Mouse (Mus musculus): Measurements from ENCODE around the gene Plch2.

Gene Plch2

DNA sequence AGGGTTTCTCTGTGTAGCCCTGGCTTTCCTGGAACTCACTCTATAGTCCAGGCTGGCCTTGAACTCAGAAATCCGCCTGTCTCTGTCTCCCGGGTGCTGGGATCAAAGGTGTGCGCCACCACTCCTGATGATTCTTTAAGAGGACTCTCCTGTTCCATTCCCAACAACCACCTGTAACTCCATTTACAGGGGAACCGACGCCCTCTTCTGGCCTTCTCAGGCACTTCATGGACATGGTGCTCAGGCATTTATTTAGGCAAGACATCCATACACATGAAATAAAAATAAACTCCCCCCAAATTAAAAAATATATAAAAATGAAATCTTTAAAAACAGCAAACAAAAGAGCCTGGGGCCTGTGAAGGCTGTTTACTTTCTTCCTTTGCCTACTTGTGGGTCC is 89.4 kb downstream of the Plch2 start:
- no peaks in the 10 kb centered on the region for H3K27me3 ChIP-seq (ENCODE audit: control insufficient read depth, insufficient read depth, low read length, poor library complexity, severe bottlenecking)
- peaks cover 11% of the 10 kb centered on the region for H3K36me3 ChIP-seq (ENCODE audit: control insufficient read depth, insufficient read depth, low read length, poor library complexity, severe bottlenecking)
- DNase-seq (ENCODE audit: low read depth, low spot score), result peak; percentile 68

DNA sequence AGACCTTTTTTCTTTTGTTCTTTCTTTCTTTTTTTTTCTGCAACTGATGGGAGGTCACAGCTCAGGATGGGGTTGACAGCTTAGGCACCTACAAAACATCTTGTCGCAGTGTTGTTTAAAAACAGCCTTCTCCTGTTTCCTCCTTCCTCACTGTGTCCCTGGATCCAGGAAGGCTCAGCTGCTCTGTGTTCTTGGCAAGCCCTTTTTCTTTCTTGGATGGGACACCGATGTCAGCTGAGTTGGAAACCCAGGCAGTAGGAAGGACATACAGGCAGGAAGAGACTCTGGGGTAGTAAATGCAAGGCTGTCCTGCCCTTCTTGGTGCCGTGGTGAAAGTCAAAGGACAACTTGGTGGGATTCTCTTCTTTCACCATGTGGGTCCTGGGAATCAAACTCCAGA is 90.7 kb downstream of the Plch2 start:
- DNase-seq (ENCODE audit: low read depth, low spot score), result no peak
- Histone ChIP-seq H3K27me3 (ENCODE audit: control insufficient read depth, insufficient read depth, low read length, poor library complexity, severe bottlenecking) (no peaks in the 10 kb centered on the region), H3K36me3 (ENCODE audit: control insufficient read depth, insufficient read depth, low read length, poor library complexity, severe bottlenecking) (peaks cover 7% of the 10 kb centered on the region)

DNA sequence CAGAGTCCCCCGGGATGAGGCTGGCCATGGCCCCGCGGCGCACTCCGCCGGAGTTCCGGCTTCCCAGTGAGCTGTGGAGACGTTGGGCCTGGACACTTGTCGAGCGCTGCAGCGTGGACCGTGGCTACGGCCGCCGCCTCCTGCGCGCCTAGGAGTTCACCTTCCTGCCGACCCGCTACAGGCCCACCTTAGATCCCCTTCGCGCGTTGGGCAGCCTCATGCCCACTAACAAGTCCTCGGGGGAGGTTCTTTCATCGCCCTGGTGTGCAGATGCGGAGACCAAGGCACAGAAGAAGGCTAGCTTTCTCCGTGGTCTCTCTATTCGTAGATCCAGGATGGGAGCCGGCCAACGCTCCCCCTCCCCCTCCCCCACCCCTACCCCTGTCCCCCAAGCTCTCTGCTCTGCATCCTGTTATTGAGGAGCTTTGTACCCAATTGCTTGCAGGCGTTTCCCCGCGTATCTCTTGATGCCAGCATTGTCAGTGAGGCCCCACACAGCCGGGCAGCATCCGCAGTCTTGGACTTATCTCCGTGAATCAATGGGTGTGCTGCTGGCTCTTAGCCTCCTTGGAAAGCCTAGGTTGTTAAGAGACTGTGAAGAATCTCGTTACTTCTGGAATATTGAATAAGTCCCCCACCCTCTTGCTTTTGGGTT is 91.9 kb downstream of the Plch2 start:
- H3K36me3 ChIP-seq (ENCODE audit: control insufficient read depth, insufficient read depth, low read length, poor library complexity, severe bottlenecking), result peaks cover 2% of the 10 kb centered on the region; the same call in 1 of the 2 replicates
- no peaks in the 10 kb centered on the region for H3K27me3 ChIP-seq (ENCODE audit: control insufficient read depth, insufficient read depth, low read length, poor library complexity, severe bottlenecking)
- DNase-seq (ENCODE audit: low read depth, low spot score), result no peak

DNA sequence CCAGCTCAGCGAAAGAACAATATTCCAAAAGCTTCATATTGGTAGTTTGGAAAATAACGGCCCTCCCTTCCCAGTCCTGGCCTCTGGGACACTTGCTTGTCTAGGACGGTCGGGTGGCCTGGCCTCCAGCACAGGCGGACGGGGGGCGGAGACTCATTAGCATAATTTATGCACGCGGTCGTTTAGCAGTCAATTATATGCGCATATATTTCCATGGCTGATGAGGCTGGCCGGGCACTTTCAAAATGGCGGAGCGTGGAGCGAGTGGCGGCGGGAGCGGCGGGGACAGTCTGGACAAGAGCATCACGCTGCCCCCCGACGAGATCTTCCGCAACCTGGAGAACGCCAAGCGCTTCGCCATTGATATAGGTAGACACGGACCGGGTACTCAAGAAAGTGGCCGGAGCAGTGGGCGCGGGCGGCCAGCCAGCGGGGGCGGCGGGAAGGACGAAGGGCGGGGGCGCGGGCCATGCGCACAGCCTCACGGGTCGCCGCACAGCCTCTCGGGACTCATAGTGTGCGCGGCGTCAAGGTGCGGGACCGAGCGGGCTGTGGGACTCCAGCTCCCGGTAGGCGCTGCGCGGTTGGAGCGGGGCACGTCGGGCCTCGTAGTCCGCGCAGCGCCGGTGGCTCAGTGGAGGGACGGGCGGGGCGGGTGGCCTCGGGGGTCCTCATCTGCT is 92.5 kb downstream of the Plch2 start, which contains the start of gene Pank4:
Gene Pank4 (plus strand): TSS at position 223 of the 680 bp plus-strand sequence.
- Histone ChIP-seq H3K27me3 (ENCODE audit: control insufficient read depth, insufficient read depth, low read length, poor library complexity, severe bottlenecking) (no peaks in the 10 kb centered on the region), H3K36me3 (ENCODE audit: control insufficient read depth, insufficient read depth, low read length, poor library complexity, severe bottlenecking) (no peaks in the 10 kb centered on the region)
- DNase-seq (ENCODE audit: low read depth, low spot score), result peak; percentile 87

DNA sequence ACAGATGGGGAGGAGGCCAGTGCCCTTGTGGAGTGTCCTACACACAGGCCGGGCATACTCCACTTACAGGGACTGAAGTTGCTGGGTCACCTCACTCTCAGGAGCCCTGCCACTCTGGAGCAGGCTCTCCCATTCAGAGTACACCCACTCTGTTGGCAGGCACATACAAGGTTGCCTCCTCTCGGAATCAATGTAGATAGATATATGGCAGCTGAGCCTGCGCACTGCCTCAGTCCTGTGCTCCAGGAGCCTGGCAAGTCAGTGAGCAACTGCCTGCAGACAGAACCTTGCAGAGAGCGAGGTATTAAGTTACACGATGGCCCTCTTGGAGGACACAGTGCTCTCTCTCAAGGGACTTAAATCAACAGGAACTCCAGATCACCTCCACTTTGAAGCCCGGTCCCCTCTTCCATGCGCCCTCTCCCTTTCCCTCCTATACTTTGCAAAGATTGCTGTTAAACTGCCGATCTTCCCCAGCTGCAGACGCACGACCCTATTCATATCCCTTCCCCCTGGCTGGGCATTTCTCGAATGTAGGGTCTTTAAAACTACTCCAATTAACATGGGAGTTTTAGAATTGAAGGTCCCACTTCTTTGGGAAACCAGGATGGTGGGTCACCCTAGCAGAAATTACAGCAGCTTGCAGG is 93.3 kb downstream of the Plch2 start:
- no peak for DNase-seq (ENCODE audit: low read depth, low spot score)
- Histone ChIP-seq H3K27me3 (ENCODE audit: control insufficient read depth, insufficient read depth, low read length, poor library complexity, severe bottlenecking) (no peaks in the 10 kb centered on the region), H3K36me3 (ENCODE audit: control insufficient read depth, insufficient read depth, low read length, poor library complexity, severe bottlenecking) (no peaks in the 10 kb centered on the region)

DNA sequence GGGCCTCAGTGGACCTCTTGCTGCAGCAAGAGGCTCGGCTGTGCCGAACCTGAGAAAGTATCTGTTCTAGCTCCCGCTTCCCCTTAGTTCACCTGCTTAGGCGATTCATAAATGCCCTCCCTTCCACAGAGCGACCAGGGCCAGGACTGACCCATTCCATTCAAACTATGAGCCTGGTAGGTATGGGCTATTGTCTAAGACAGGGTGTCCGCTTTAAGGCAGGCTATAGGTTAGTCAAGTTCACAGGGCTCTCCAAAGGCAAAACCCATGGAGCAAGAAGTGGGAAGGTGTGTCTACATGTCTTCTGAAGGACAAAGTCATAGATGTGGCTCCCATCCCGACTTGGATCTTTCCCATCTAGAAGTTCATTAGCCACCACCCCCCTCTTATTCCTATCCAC is 93.9 kb downstream of the Plch2 start:
- no peak for DNase-seq (ENCODE audit: low read depth, low spot score)

DNA sequence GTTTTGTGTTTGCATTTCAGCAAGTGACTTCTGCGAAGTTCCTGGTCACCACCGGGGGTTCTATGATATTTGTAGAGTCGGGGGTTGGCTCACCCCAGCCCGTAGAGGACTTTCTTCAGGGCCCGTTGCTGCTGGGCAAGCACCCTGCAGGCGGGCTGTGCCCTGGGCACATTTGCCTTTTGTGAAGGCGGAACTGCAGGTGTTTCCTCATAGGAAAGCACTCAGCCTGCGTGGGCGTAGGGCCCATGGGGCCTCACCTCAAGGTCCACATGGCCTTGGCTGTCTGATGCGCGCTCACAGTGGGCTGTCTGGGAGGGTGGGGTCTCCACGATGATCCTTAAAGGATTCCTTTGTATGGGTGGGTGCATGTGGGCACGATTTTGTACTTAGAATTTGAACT is 94.7 kb downstream of the Plch2 start:
- H3K27me3 ChIP-seq (ENCODE audit: control insufficient read depth, insufficient read depth, low read length, poor library complexity, severe bottlenecking), result no peaks in the 10 kb centered on the region
- no peaks in the 10 kb centered on the region for H3K36me3 ChIP-seq (ENCODE audit: control insufficient read depth, insufficient read depth, low read length, poor library complexity, severe bottlenecking)
- peak; percentile 91 for DNase-seq (ENCODE audit: low read depth, low spot score)

More for the DNA sequence above, 93.9 kb downstream of the Plch2 start:
- Histone ChIP-seq H3K27me3 (ENCODE audit: control insufficient read depth, insufficient read depth, low read length, poor library complexity, severe bottlenecking) (no peaks in the 10 kb centered on the region), H3K36me3 (ENCODE audit: control insufficient read depth, insufficient read depth, low read length, poor library complexity, severe bottlenecking) (no peaks in the 10 kb centered on the region)

DNA sequence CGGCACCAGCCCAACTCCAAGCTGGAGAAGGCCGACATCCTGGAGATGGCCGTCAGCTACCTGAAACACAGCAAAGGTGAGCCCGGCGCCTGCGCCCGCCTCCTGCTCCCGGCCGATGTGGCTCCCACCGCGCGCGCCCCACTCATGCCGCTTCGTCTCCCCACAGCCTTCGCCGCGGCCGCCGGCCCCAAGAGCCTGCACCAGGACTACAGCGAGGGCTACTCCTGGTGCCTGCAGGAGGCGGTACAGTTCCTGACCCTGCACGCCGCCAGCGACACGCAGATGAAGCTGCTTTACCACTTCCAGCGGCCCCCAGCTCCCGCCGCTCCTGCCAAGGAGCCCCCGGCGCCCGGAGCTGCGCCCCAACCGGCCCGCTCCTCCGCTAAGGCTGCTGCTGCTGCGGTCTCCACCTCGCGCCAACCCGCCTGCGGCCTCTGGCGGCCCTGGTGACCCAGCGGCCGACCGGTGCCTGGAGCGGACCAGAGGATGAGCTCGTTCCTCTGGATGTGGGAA is 95.3 kb downstream of the Plch2 start:
- peak; percentile 68 for DNase-seq (ENCODE audit: low read depth, low spot score)
- no peaks in the 10 kb centered on the region for H3K27me3 ChIP-seq (ENCODE audit: control insufficient read depth, insufficient read depth, low read length, poor library complexity, severe bottlenecking)
- no peaks in the 10 kb centered on the region for H3K36me3 ChIP-seq (ENCODE audit: control insufficient read depth, insufficient read depth, low read length, poor library complexity, severe bottlenecking)

DNA sequence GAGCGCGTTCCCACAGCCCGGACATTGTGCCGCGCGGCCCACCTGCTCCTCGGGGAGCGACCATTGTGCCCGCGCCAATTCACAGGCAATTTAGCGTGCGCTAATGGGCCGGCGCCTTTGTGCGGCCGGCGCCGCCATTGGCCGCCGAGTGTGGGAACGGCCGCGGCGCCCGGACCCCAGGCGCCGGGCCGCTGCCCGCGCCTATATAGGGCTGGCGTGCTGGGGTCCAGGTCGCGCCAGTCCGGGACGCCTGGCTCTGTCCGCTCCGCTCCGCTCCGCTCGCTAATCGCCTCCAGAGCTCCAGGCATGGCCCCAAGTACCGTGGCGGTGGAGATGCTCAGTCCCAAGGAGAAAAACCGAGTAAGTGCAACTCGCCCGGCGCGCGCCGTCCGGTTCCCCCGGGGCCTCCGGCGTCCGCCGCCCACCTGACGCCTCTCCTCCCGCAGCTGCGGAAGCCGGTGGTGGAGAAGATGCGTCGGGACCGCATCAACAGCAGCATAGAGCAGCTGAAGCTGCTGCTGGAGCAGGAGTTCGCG is 95.8 kb downstream of the Plch2 start, which contains the start of gene Hes5:
Gene Hes5 (plus strand): TSS at position 234 of the 536 bp plus-strand sequence.
- no peaks in the 10 kb centered on the region for H3K27me3 ChIP-seq (ENCODE audit: control insufficient read depth, insufficient read depth, low read length, poor library complexity, severe bottlenecking)
- H3K36me3 ChIP-seq (ENCODE audit: control insufficient read depth, insufficient read depth, low read length, poor library complexity, severe bottlenecking), result no peaks in the 10 kb centered on the region
- DNase-seq (ENCODE audit: low read depth, low spot score), result peak; percentile 41

DNA sequence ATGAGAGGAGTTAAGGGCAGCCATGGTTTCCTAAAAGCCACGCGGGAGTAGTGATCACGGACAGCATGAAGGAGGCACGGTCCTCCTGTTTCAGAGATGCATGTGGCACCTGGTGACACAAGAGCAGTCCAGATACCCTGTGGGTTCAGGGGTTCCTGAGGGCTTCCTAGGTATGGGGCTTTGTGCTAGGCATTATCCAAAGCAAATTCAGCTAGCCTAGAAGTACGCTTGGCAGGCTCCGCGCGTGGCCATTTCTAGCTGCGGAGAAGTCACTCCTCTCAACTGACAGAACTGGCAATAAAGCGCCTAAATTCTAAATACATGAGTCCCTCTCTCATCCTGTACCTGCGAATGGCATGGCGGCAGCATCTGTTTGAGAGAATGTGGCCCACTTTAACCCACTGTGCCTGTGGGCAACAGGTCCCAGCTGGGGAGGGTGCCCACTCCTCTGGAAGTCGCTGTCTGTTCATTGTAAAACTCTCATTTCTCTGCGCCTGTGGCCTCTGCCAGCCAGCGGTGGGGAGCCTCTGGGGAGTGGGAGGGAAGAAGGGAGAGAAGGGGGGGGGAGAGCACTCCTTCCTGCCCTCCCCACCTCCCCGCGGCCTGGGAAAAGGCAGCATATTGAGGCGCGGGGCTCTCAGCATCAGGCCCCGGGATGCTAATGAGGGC is 96.4 kb downstream of the Plch2 start:
- no peaks in the 10 kb centered on the region for H3K27me3 ChIP-seq (ENCODE audit: control insufficient read depth, insufficient read depth, low read length, poor library complexity, severe bottlenecking)
- DNase-seq (ENCODE audit: low read depth, low spot score), result no peak
- H3K36me3 ChIP-seq (ENCODE audit: control insufficient read depth, insufficient read depth, low read length, poor library complexity, severe bottlenecking), result no peaks in the 10 kb centered on the region

DNA sequence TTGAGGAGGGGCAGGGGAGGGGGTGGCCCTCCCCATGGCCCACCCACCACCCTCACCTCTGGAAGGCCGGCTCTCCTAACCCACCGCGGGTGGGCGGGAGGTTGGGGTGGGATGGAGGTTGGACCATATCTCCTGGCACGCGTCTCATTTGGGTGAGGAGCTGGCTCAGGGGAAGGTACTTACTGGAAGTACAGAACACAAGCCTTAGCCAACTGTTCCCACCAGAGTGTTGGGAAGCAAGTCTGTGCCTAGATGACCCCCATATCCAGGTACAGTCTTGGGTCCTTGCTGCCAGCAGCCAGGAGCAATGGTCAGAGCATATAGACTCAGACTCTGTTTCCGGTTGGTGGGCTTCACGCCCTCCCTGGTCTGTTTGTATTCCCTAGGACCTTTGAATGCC is 98.0 kb downstream of the Plch2 start:
- DNase-seq (ENCODE audit: low read depth, low spot score), result no peak
- Histone ChIP-seq H3K27me3 (ENCODE audit: control insufficient read depth, insufficient read depth, low read length, poor library complexity, severe bottlenecking) (no peaks in the 10 kb centered on the region), H3K36me3 (ENCODE audit: control insufficient read depth, insufficient read depth, low read length, poor library complexity, severe bottlenecking) (no peaks in the 10 kb centered on the region)

DNA sequence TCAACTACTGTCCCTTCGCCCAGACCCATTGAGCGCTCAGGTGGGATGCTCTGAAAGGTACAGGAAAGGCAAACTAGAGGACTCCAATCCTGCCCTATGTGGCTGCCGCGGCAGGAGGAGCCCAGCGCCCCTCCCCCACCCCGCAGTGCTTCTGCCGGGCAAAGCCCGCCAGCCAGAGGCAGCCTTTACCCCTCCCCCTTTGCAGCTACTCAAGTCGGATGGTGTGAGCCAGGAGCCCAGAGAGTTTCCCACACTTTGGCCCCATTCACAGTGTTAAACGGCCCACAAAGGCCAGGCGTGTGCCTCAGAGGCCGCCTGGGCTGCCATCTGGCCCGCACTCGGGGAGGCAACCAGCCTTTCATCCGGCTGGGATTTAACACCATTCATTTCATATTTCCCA is 98.4 kb downstream of the Plch2 start:
- no peak for DNase-seq (ENCODE audit: low read depth, low spot score)
- no peaks in the 10 kb centered on the region for H3K36me3 ChIP-seq (ENCODE audit: control insufficient read depth, insufficient read depth, low read length, poor library complexity, severe bottlenecking)
- no peaks in the 10 kb centered on the region for H3K27me3 ChIP-seq (ENCODE audit: control insufficient read depth, insufficient read depth, low read length, poor library complexity, severe bottlenecking)

DNA sequence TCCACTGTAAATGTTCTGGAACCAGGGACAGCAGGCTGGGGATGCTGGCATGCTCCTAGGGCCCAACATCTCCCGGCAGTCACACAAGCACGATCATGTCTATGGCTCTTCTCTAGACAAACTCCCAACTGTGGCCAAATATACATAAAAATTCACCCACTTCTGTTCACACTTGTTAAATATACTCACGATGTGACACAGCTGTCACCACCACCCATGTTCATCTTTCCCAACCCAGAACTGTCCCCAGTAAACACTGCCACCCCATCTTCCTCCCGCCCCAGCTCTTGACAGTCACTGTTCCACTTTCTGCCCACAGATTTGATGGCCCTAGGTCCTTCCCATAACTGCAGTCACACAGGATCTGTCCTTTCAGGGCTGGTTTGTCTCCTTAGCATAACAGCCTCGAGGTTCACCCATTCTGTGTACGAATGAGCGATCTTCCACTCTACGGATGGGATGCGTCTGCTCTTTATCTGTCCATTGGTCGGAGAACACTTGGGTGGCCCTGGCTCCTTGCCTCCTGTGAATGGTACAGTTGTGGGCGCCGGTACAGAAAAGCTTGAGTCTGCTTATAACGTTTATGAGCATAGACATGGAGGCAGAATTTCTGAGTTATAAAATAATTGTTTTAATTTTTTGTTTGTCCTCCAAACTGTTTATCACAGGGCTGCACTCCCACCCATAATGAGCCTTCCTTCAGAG is 99.1 kb downstream of the Plch2 start:
- Histone ChIP-seq H3K27me3 (ENCODE audit: control insufficient read depth, insufficient read depth, low read length, poor library complexity, severe bottlenecking) (no peaks in the 10 kb centered on the region), H3K36me3 (ENCODE audit: control insufficient read depth, insufficient read depth, low read length, poor library complexity, severe bottlenecking) (no peaks in the 10 kb centered on the region)
- DNase-seq (ENCODE audit: low read depth, low spot score), result no peak

DNA sequence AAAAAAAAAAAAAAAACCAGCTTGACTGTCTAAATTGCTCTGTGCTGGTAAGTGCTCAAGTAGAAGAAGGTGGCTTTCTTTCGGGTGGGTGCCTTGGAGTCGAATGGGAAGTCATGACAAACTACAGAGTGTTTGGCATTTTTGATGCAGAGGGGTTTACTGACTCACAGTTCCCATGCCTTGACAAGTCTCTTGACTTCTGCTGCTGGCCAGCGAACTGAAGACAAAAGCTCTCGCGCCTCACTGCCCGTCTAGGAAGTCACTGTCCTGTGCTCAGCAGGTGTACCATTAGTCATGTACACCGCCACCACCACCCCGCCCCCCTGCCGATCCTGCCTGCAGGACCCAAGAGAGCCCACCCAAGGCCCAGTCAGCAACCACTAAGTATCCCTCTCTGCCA is 100.0 kb downstream of the Plch2 start:
- Histone ChIP-seq H3K36me3 (ENCODE audit: control insufficient read depth, insufficient read depth, low read length, poor library complexity, severe bottlenecking) (no peaks in the 10 kb centered on the region), H3K27me3 (ENCODE audit: control insufficient read depth, insufficient read depth, low read length, poor library complexity, severe bottlenecking) (no peaks in the 10 kb centered on the region)
- DNase-seq (ENCODE audit: low read depth, low spot score), result peak; percentile 66
